Mouse (Mus musculus): ENCODE data around the gene Mgat1.

GRCm38 (mm10) chr11:49266671-49267070, 22.7 kb downstream of the Mgat1 start:
- TF ChIP-seq CTCF (conservative IDR thresholded peaks at IDR 0.05; ENCODE audit: low read length) (no peak), NANOG (IDR thresholded peaks at IDR 0.05; ENCODE audit: borderline replicate concordance, low read length) (no peak)
